8 mouse cellular contexts compared by ENCODE assay signal in genomic region chrX:136666281-136666706, GRCm38 (mm10). TPM values are rescaled to one million over a fixed set of nuclear protein-coding genes. Genes with fewer than 3 reads are reported as not detected.
DNase-seq lines count a peak whose midpoint lies in the region; ATAC-seq and TF ChIP-seq lines count a peak whose summit lies in the region.

No protein-coding gene starts in this region.

- no peaks in the 10 kb centered on the region for H3K4me1 ChIP-seq in heart, adult 2 months (ENCODE audit: control insufficient read depth, insufficient read depth, low read length)
- no peaks in the 10 kb centered on the region for H3K4me1 ChIP-seq in forebrain, embryonic 14.5 days (ENCODE audit: control insufficient read depth, insufficient read depth, low read length)

- DNase-seq in heart, adult 2 months: peak in 1 of 2 experiments; percentile 14
- no peak for DNase-seq in heart, postnatal 14 days
- DNase-seq in brain, embryonic 14.5 days (ENCODE audit: low read depth): peak; percentile 62
- DNase-seq in forebrain, embryonic 14.5 days (ENCODE audit: low spot score): peak; percentile 39
- peak; percentile 8 to 20 for DNase-seq in layer of hippocampus, adult 8-10 months (ENCODE audit: low spot score in 2 of 2)
- peak; percentile 48 for DNase-seq in right cerebral cortex, postnatal 4 days
- no peak for DNase-seq in thymus, postnatal 10 days (ENCODE audit: low spot score in 2 of 2)

- TF ChIP-seq CTCF in heart, adult 2 months (IDR thresholded peaks at IDR 0.05): no peak
- TF ChIP-seq CTCF in brain, embryonic 14.5 days (IDR thresholded peaks at IDR 0.05; ENCODE audit: borderline replicate concordance, extremely low read depth, insufficient read depth, insufficient read length): no peak

- H3K27me3 ChIP-seq in heart, adult 2 months (ENCODE audit: control insufficient read depth, insufficient read depth, low read length): 0 out of 2 replicates have a peak, but pooled peaks cover 3% of the 10 kb centered on the region
- H3K27me3 ChIP-seq in forebrain, embryonic 14.5 days (replicated peaks; ENCODE audit: control insufficient read depth, insufficient read depth, low read length): no peaks in the 10 kb centered on the region

- no peak overlapping the region for H3K4me3 ChIP-seq in heart, adult 2 months
- H3K4me3 ChIP-seq in forebrain, embryonic 14.5 days (ENCODE audit: low read depth, low read length): peak overlapping the region; percentile 44

- 21% methylated on average over 20 of the region's 20 CpGs for WGBS in heart, adult 2 months
- WGBS in forebrain, embryonic 14.5 days: 42% methylated on average over 19 of the region's 20 CpGs

- TF ChIP-seq POLR2A in heart, adult 2 months (IDR thresholded peaks at IDR 0.05; ENCODE audit: insufficient read depth, low read depth, low read length): no peak
- no peak for TF ChIP-seq POLR2A in brain, embryonic 14.5 days (IDR thresholded peaks at IDR 0.05; ENCODE audit: borderline replicate concordance, extremely low read depth, insufficient read depth, insufficient read length, poor library complexity, severe bottlenecking)

- H3K36me3 ChIP-seq in heart, adult 2 months (ENCODE audit: control insufficient read depth, insufficient read depth, low read length): no peaks in the 10 kb centered on the region
- no peaks in the 10 kb centered on the region for H3K36me3 ChIP-seq in forebrain, embryonic 14.5 days (ENCODE audit: control insufficient read depth, insufficient read depth, low read length)

- no peaks in the 10 kb centered on the region for H3K9me3 ChIP-seq in forebrain, embryonic 14.5 days (replicated peaks; ENCODE audit: control insufficient read depth, low read length)

- H3K79me2 ChIP-seq in heart, adult 2 months (replicated peaks; ENCODE audit: control insufficient read depth, insufficient read depth, low read length): no peaks in the 10 kb centered on the region

- H3K27ac ChIP-seq in heart, adult 2 months: no peak overlapping the region
- H3K27ac ChIP-seq in forebrain, embryonic 14.5 days (ENCODE audit: low read depth, low read length): no peak overlapping the region

- ATAC-seq in forebrain, embryonic 14.5 days: peak; percentile 92
- peak; percentile 60 for ATAC-seq in megakaryocyte progenitor cell, adult 5-6 weeks (replicated peaks; ENCODE audit: poor library complexity)

- no peak for TF ChIP-seq EP300 in heart, adult 2 months (IDR thresholded peaks at IDR 0.05; ENCODE audit: insufficient read depth, low read depth, low read length)

- peak overlapping the region; percentile 61 for H3K4me2 ChIP-seq in forebrain, embryonic 14.5 days (ENCODE audit: low read length)

- 0 out of 2 replicates have a peak overlapping the region, but pooled peaks have one; percentile 16 for H3K9ac ChIP-seq in heart, adult 2 months (ENCODE audit: low read depth, low read length)
- peak overlapping the region; percentile 65 for H3K9ac ChIP-seq in forebrain, embryonic 14.5 days (ENCODE audit: low read length)

- intact Hi-C loops in heart, adult 2 months (cut with DNase I): no loop called here
- intact Hi-C loops in heart, postnatal 14 days (cut with DNase I): no loop called here

RNA-seq across cellular contexts. Expression of gene Tceal1, which starts 41.5 kb away (rescaled TPM):
- total RNA-seq in heart, adult 2 months (2021): 1 to 10 TPM; 4.8 TPM
- 2.0 and 3.2 TPM in 2 replicates for polyA plus RNA-seq in heart, adult 2 months (2012; rRNA removed)
- 1 to 10 TPM; 3.9 to 4.4 TPM for total RNA-seq in heart, postnatal 14 days (2021)
- polyA plus RNA-seq in brain, embryonic 14.5 days (2012; rRNA removed): 10.9 and 11.8 TPM in 2 replicates
- 23.3 and 24.9 TPM in 2 replicates for polyA plus RNA-seq in forebrain, embryonic 14.5 days (2014; fragmentation: Nextera tagmentation; extraction: Ambion mirVana)
- total RNA-seq in layer of hippocampus, adult 8-10 months (2022): 10 to 100 TPM; 13.1 to 16.4 (median 15.0) TPM
- total RNA-seq in megakaryocyte progenitor cell, adult 5-6 weeks (2015): 0.83 and 1.3 TPM in 2 replicates
- 0.33 and 0.88 TPM in 2 replicates for total RNA-seq in megakaryocyte progenitor cell, adult 5-6 weeks (2017)

Comparison
In these comparisons a context has a peak if more than half of its experiments do, and no peak if none do; other contexts are left out.
1. DNase-seq: peak in brain, embryonic 14.5 days (single experiment), forebrain, embryonic 14.5 days (single experiment), layer of hippocampus, adult 8-10 months (2 of 2) and right cerebral cortex, postnatal 4 days (single experiment); none in heart, postnatal 14 days (0 of 2) and thymus, postnatal 10 days (0 of 2).